Mouse (Mus musculus): Measurements from ENCODE around the gene Ttc29.

The Ttc29 gene

DNA sequence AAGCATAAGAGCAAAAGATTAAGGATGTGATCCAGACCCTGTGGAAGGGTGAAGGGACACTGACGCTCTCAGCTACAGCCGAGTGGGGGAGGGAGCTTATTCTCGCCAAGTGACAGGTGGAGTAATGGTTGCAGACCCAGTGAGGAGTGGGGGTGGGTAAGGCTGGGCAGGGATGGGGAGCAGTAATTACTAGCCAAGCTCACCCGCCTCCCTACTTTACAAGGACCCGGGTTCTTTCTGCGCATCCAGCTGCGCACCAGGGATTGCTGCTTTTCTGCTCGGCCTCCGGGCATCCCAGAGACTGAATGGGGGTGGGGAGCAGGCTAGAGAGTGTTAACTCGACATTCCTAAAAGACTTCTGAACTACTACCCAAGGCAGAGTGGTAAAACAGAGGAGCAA lies 213.4 kb downstream of the Ttc29 start:
- no peak for DNase-seq (ENCODE audit: low spot score)

DNA sequence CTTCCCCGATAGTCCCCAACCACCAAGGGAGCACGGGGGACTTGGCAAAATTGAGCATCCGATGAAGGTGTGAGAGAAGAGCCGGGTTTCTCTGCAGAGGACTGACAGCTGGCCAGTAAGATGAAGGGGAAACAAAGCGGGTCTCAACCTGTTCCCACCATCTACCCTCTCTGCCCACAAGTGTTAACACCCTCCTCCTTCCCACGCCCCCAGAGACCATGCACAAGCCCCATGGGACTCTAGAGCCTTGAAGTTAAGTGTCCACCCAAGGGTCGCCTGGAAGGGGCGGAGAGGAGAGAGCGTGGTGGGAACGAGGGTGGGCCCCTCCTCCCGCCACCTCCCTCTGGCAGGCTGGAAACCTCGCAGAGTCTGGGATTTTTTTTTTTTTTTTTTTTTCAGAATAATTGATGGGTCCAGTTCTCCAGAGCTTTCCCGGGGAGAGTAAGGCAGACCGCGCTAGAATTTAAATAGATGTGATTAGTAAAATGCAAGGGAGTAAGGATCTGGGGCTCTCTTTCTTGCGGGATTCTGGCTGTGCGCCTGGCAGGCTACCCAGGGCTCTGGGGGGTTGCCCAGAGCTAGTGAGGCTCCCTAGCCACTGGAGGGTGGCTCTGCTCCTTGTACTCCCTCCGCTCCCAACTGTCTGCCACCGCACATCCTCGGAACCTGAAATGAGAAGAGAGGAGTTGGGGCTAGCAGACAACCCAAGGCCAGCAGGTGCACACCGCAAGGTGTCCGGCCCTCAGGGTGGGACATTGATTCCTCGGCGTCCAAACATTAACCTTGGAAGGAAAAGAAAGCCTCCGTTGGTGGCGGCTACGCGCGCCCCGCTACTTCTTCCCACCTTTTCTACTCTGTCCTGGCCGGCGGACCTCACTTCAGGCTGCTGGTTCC lies 214.0 kb downstream of the Ttc29 start:
- DNase-seq (ENCODE audit: low spot score): no peak

DNA sequence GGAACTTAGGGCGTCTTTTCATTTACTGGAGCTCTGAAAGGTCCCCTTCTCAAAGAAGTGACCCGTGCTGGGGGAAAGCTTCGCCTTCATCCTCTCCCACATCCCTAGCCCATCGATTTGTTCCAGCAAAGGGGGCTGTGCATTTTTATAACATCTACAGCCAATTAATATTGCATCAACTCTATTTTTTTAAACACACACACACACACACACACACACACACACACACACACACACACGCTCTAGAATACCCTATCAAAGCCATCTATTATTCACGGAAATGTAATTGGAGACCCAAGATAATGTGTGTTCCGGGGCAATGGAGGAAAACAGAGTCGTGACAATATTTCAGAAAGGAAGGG lies 214.7 kb downstream of the Ttc29 start:
- no peak for DNase-seq (ENCODE audit: low spot score)

DNA sequence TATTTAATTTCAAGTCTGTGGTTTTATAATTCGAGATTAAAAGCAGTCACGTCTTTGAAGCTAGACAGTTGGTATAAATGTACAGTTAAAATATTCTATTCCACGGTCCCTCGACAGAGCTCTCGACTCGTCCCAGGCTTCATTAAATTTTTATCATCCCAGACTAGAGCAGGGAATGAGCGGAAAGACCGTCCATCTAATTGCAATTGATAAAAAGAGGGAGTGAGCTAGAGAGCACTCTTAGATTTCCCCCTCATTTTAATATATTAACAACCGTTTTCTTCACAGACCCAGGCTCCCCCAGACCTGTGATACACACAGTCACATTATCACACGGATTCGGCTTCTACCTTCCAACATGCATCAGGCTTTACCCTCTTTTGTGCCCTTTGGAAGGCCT lies 215.1 kb downstream of the Ttc29 start:
- DNase-seq (ENCODE audit: low spot score): no peak

DNA sequence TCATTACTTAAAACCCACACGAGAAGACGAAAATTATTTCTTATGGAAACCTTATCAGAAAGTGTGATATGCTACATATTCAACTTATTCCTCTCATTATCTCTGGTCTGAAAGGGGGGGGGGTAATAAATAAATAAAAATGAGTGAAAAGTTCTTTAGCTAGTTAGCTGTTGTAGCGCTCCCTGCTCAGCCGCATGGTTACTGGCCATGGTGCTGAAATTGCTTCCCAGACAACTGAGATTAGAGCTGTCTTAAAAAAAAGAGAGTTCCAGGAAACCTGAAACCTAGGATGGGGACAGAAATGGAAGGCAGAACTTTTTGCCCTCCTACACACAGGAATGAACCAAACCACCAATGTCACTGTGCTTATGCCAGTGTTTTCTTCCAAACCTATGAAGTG lies 218.3 kb downstream of the Ttc29 start:
- no peak for DNase-seq (ENCODE audit: low spot score)

DNA sequence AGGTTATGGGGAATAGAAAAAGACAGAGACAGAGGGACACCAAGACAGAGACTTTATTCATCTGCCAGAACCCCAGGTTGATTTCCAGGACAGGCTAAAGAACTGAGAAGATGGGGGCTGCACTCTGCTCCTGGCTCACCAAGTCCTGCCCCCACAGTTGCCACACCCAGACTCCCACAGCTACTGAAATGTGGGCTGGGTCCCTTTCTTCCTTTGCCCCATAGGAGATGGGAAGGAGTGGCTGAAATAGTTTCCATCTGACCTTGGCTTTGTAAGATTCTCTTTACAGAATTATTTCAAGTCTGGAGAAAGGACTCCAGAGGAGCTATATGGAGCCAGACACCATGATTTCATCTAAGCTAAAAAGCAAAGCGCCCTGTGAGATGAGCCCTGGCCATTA lies 219.4 kb downstream of the Ttc29 start:
- DNase-seq (ENCODE audit: low spot score): no peak

DNA sequence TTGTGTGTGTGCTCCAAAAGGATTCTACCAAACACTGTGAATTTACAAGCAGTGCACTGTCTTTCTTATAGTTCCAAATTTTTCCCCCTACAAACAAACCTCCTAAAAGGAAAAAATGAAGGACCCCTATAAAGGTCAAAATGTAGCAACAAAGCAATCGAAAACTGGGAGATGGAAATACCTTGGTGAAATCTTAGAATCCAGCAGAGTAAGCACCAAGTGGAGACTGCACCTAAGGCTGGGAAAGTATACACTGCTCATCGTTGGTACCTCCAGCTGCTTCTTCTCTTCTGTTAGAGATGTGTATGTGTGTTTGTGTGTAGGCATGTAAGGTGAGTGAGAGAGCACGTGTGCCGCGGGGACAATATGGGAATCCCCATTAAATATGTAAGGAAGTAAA lies 220.2 kb downstream of the Ttc29 start:
- DNase-seq (ENCODE audit: low spot score): no peak

DNA sequence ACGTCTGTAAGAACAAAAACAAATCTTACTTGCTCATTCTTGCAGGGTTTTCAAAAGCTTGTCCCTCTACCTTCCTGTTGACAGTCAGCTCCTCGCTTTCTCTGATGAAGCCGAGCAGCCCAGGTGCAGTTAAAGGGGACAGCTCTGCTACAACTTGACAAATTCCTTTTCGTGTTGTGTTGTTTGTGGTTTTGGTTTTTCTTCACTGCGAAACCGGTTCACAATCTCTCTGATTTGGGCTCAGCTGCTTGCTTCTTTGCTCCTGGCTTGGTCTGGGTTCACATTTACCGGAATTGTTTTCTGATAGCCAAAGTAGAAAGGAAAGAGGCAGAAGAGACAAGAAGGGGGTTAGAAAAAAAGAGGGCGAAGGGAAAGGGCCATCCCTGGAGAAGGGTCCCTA lies 221.2 kb downstream of the Ttc29 start:
- no peak for DNase-seq (ENCODE audit: low spot score)

DNA sequence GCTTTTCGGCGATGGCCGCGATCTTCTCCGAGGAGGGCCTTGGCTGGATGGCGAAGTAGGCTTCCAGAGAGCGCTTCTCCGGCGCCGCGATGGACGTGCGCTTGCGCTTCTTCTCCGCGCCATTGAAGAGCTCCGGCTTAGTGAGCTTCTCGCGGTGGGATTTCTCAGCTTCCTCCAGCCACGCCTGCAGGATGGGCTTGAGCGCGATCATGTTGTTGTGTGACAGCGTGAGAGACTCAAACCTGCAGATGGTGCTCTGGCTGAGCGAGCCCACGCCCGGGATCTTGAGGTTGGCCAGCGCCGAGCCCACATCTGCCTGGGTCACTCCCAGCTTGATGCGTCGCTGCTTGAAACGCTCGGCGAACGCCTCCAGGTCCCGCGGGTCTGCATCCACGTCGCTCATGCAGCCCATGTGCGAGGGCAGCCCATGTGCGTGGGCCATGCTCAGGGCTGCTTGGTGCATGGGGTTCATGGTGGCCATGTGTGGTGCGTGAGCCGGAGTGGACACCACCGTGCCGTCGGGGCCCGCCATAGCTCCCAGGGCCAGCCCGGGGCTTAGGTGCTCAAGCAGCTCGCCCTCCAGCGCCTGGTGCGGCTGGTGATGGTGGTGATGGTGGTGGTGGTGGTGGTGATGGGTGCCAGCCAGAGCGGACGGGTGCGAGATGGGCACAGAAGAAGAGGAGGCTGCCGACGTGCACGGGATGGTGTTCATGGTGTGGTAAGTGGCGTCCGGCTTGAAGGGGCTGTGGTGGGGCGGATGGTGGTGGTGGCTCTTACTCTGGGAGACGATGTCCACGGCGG lies 221.9 kb downstream of the Ttc29 start:
- DNase-seq (ENCODE audit: low spot score): no peak

DNA sequence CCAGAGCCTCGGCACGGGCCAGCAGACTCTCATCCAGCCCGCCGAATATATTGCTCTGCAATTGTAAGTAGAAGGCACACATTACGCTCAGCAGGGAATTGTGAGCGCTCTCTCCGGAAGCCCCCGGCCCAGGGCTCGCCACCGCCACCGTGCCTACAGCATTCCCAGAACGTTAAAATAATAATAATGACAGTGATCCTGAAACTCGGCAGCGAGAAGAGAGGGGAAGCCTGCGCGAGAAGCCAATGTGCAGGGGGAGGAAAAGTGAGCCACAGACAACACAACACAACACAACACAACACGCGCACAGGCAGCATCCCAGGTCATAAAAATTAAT lies 222.5 kb downstream of the Ttc29 start:
- DNase-seq (ENCODE audit: low spot score): no peak

DNA sequence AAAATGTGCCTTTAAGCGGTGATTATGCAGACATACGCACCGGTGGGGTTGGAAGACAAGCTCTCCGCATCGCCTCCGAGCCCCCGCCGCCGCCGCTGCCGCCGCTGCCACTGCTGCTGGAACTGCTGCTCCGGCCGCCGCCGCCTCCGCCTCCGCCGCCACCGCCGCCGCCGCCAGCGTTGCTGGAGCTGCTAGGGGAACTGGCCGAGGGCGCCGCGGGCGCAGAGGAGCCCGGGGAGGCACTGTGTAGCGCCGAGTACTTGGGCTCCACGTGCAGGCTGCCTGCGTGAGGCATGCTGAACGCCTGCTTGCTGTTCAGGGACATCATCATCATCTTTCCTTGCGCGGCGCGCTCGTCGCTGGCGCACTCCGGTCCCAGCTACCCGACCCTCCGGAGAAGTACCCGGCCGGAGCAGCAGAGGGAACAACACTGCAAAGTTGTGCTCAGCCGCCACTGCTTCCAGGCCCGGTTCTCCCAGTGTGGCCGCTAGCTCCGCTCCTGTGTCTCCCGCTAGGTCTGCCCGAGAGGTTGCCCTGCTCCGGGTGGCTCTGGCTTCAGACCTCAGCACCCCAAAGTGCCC lies 223.1 kb downstream of the Ttc29 start, which contains the start of gene Pou4f2:
Gene Pou4f2 (minus strand): TSS at position 575 of the 581 bp plus-strand sequence.
- no peak for DNase-seq (ENCODE audit: low spot score)

DNA sequence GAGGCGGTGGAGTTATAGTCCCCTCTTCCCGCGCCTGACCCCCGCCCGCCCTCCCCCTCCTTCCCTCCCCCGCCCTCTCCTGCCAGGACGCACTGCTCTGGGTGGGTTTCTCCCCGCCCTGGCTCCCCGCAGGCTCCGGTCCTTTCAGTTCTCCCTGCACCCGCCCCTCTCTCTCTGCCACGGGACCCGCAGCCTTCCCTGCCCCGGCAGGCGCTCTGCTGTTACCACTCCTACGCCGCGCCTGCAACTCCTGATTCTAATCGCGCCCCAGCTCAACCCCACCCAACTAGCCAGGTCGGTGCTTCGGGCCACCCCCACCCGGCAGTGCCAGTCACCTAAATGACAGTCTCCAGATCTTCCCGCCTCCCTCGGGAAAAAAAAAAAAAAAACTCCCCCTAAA lies 223.6 kb downstream of the Ttc29 start:
- no peak for DNase-seq (ENCODE audit: low spot score)

DNA sequence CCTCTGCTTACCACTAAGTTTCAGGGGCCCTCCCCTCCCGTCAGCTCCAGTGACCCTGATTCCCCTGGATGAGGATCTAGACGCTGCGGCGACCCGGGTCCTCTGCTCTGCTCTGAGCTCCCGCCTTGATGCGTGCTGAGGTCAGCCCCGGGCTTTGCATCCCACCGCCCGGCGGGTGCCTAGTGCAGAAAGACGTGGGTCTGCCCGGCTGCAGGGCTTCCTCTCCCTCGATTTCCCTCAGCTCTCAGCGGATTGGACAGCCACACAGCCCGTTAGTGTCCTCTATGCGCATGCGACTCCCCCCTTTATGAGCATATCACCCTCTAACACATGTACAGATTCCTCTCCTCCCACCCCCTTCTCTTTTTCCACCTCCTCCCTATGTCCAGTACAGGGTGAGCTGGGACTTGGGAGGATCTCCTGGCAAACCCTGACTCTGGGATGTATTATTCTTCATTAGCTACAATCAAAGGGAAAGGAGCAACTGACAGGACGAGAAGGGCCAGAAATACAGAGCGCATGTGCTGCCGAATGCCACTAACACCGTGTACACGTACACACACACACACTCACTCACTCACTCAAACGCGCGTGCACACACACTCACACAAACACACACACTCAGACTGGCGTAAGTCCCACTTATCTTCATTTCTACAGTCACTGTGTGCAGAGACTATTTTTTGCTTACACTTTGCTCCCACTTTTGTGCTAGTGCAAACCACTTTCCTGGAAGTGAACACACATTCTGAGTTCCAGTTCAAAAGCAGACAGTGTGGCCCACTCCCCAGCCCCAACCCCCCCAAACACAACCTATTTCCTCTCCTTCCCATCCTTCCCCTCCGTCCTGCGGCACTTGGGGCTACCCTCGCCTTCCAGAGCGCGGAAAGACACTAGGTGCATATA lies 224.3 kb downstream of the Ttc29 start:
- no peak for DNase-seq (ENCODE audit: low spot score)

DNA sequence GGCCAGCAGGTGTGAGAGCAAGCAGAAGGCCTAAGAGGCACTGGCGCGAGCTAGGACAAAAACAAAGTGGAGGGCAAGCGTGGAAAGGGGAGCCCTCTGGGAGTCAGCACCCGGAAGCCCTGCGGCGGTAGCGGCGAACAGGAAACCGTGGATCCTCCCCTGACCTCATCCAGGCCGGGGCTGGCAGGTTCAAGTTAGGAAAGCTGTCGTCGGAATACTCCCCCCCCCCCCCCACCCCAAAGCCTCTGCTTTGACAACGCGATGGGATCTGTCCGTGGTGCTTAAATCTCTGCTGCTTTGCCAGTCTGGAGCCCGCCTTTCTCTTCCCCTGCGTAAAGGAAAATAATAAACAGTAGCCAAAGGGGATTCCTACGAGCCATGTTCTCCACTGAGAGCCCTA lies 225.0 kb downstream of the Ttc29 start:
- DNase-seq (ENCODE audit: low spot score): peak; percentile 39

DNA sequence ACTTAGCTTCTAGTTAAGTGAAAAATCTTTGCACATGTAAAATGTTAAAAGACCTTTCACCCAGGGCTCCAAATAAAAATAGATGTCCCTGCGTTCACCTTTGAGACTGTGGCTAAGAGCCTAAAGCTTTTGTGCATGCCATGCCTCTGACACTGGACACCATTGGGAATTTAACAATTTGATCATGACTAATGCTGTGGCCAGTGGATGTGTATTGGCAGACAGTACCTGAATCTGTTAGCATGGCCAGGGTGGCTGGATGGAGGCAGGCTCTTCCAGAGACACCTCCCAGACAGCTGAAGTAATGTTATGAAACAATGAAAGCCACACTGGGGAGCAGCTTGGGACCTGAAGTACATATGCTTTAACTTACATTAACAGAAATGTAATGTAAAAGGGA lies 229.7 kb downstream of the Ttc29 start:
- DNase-seq (ENCODE audit: low spot score): no peak

Measured in testis, postnatal 14 days (tissue).